Mouse (Mus musculus): ENCODE results near the gene Rgl1.

DNA sequence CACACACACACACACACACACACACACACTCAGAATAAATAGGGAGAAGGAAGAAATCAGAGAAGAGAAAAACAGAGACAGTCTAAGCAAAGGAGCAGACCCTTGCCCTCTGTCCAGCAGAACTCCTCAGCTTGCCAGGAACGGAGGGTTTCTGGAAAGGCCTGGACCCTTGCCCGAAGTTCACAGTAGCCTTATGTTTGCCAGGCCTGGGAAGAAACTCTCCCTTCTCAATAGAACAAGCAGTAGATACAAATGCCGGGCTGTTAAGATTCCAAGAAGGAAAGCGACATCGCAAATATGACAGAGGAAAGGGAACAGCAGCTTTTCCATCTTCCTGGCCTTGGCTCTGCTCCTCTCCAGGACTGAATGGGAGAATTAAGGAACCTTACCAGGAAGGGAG lies 205.7 kb downstream of the Rgl1 start:
- TF ChIP-seq CTCF (IDR thresholded peaks at IDR 0.05; ENCODE audit: low read depth, low read length) = no peak
- no peak for TF ChIP-seq POLR2A (IDR thresholded peaks at IDR 0.05; ENCODE audit: borderline replicate concordance, low read depth, low read length)

Measured in bone marrow macrophage, adult 2 months (primary cell).